Mouse (Mus musculus) common myeloid progenitor, adult 5-6 weeks (primary cell): ENCODE measurements at regions not wholly inside any gene's neighbourhood (a gene's known extent, or its start where the extent isn't known, plus 50 kb on each side); places are given as distances from the start of the nearest gene placed in this dataset.

Source experiments
- ATAC-seq: replicated peaks from 2 replicates; pipeline ENCODE4 v1.8.0; 2016; ENCODE audit warnings: low read depth, mild to moderate bottlenecking, moderate TSS enrichment, inconsistent platforms; ENCODE audit not compliant: poor library complexity, severe bottlenecking

DNA sequence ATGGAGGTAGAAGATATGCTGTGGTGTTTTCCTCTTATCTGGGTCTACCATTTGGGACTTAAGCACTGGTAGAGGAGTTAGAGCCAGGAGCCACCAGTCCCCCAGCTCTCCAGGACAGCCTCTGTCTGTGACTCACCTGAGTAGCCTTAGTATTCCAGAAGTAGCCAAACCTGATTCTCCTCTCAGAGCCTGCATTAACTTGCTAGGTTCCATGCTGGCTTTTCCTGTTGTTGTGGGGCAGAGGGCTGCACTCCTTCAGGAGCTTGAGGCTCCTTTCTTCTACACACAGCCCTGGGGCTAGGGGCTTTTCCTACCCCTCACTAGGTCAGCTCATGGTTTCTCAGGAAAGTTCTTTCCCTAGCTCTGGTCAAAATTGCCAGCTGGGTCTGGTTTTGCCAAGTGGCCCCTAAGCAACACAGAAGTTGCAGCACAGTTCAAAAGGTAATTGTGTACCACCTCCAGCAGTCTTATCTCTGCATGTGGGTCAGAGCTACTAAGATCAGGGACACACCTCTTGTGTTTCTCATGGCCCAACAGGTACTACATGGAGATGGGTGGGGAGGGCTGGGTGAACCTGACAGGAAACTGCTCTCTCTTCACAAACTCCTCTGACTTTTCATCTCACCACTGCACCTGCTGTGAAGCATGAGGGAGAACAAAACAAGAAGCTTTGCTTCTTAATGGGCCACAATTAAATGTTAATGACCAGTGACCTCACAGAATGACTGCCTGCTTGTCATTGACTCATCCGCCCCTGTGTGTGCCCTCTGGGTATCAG lies 129.7 kb upstream of the Shh start:
- ATAC-seq: no peak

- no peak for ATAC-seq
These were observed 104.4 kb upstream of the Shh start for GRCm38 (mm10) chr5:28571347-28571998.

GRCm38 (mm10) chr5:28568417-28568816 lies 101.4 kb upstream of the Shh start:
- ATAC-seq: no peak

- no peak for ATAC-seq
These were observed 100.4 kb upstream of the Shh start for GRCm38 (mm10) chr5:28567341-28567905.

DNA sequence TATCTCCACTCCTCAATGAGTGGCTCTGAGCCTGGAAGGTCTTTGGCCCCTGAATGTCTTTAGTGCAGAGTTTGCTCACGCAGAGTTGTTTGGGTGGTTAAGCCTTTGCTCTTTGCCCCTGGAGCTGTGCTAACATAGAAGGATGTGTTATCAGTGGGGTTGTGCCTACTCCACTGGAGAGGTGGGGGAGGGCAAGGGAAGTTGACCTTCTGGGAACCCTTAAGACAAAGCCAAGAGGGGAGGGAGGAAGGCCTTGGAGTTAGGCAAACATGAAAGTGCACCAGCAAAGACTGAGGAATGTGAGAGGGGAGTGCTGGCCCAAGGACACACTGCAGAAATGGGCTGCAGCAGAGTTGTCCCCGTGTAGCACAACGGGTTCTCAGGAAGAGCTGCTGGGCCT lies 96.3 kb upstream of the Shh start:
- ATAC-seq: no peak

- no peak for ATAC-seq
These were observed 95.9 kb upstream of the Shh start for GRCm38 (mm10) chr5:28562917-28563316.

DNA sequence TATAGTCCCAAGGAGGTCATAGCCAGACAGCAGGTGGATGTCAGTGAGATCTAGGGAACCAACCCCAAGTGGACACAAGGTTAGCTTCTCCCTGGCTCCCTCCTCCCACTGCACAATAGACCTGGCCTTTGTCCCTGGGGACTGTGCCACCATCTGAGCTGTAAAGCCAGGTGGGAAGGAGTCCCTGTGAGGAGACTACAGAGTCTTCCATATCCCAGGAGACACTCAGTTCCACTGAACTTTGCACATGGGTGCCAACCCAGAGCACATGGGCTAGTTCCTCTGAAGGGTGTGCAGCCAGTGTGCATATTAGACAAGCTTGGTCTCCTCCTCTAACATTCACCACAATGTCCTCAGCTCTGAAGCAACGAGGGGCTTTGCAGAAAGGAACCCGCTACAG lies 86.5 kb upstream of the Shh start:
- ATAC-seq: no peak

GRCm38 (mm10) chr5:28530202-28530855 lies 63.3 kb upstream of the Shh start:
- no peak for ATAC-seq

- no peak for ATAC-seq
These were observed 59.4 kb upstream of the Shh start for GRCm38 (mm10) chr5:28526435-28526834.

DNA sequence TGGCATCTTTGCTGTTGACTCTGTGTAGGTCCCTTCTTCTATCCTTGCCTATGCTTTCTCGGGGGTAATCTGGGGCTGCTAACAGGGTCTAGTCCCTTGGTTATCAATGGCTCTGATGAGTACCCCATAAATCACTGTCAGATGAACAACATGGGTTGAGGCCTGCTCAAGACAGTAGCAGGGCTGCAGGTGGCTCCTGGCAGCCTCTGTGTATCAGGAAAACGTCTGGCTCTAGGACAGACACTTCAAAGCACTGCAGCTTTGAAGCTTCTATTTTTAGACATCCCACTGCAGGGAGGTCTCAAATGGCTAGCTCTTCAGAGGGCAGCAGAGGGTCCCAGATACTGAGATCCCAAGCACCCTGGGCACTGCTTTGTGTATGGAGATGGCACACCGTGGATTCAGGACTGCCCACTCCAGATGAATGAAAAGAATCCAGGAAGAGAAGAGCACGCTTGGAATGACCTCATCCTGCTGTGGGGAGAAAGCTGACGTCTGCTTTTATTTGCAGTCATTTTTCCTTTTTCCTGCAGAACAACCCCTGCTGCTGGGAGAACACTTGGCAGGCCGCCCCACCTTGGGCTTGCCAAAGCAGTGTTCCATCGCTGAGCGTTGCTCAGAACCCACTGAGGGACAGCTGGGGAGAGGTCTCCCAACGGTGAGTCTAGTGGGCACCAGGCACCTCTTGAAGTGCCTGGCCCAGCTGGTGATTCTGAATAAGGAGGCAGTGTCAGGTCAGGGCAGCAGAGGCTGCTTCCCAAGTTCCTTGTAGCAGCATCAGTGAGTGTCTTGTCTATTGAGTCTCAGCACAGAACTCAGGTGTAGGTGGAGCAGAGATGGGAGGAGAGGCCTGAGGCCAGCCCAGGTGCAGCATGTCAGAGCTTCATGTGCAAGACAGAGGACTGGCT lies 54.0 kb upstream of the Shh start:
- ATAC-seq: no peak

DNA sequence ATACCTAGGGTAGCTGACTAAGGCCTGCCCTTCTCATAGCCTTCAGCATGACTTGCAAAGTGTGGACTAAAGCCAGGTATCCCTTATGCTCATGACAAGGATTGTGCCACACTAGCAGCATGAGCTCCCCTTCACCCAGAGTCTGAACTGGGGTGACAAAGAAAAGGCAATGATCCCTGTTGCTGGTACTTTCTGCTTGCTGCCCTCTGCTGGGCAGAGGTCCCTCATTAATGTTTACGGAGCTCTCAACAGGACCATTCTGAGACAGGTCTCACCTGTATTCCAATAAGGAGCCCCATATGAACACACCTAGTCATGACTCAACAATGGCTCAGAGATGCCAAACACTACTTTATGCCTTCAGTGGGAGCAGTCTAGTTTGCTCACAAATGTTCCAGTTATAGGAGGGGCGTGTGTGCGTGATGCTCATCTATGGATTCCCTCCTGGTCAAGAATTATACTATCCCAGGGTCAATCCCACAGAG lies 52.0 kb upstream of the Shh start:
- ATAC-seq: no peak
